Mouse (Mus musculus): Measurements from ENCODE around the gene Lamtor3.
A peak's percentile ranks its signal among the peaks of the same experiment; 100 is the strongest.
"Not testable (repeated sequence)": the region's sequence is repeated elsewhere in the genome, so short reads cannot be mapped to it uniquely, and the experiment has no call there.

The Lamtor3 gene

GRCm38 (mm10) chr3:137918172-137918931 is at the start of gene Lamtor3:
Gene Lamtor3, plus strand, starts transcription at chr3:137918506.
- peak; percentile 93 for DNase-seq (ENCODE audit: extremely low read depth, insufficient read length, low spot score)

- DNase-seq (ENCODE audit: extremely low read depth, insufficient read length, low spot score), result no peak
Measured at GRCm38 (mm10) chr3:137869395-137869794, 48.9 kb upstream of the Lamtor3 start.

- DNase-seq (ENCODE audit: extremely low read depth, insufficient read length, low spot score), result no peak
Measured at GRCm38 (mm10) chr3:137879313-137879712, 39.0 kb upstream of the Lamtor3 start.

DNA sequence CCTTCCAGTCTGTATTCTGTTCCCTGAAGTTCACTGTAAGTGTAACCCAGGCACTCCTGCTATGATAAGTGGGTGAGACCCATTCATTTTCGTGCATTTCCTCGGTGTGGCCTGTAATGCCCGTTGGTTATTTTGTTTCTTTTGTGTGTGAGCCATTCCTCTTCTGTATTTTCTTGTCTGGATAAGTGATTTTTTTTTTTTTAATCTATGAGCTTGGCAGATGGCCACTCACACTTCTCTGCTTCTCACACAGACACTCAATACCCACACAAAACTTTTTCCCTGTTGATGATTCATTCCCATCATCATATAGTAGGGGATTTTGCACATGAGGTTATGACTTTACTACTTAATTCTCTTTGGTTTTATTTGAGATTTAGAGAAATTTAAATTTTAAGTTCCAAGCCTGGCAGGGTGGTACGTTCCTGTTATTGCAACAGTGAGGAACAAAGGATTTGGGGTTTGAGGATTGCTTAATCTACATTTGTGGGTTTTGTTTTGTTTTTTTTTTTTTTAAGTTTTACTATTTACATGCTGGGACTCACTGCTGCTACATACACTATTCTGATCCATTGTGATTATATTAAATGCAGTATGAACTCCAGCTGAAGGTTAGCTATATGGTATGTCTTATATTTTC is 38.1 kb upstream of the Lamtor3 start:
- DNase-seq (ENCODE audit: extremely low read depth, insufficient read length, low spot score), result no peak

DNA sequence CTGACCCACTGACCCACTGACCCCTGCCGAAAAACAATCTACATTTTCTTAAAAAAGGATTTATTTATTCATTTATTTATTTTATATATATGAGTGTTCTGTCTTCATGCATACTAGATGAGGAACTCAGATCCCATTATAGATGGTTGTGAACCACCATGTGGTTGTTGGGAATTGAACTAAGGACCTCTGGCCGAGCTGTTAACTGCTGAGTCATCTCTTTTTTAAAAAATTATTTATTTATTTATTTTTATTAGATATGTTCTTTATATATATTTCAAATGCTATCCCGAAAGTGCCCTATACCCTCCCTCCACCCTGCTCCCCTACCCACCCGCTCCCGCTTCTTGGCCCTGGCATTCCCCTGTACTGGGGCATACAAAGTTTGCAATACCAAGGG is 37.2 kb upstream of the Lamtor3 start:
- no peak for DNase-seq (ENCODE audit: extremely low read depth, insufficient read length, low spot score)

DNA sequence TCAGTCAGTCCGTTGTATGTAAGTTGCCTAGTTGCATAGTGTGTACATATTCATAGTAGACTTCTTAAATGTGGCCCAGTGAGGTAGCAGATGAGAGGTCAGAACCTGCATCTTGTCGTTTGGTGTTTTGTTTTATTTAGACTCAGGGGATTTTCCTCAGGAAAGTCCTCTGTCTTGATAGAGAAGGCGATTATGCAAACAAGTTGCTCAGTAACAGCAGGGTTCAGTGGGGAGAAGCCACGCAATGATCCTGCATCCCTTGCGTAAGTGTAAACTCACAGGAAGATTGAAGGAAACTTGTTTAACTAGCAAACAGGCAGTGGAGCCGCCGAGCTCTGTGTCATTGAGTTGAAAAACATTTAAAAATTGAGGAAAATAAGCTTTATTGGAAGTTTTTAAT is 30.3 kb upstream of the Lamtor3 start:
- DNase-seq (ENCODE audit: extremely low read depth, insufficient read length, low spot score), result no peak

DNA sequence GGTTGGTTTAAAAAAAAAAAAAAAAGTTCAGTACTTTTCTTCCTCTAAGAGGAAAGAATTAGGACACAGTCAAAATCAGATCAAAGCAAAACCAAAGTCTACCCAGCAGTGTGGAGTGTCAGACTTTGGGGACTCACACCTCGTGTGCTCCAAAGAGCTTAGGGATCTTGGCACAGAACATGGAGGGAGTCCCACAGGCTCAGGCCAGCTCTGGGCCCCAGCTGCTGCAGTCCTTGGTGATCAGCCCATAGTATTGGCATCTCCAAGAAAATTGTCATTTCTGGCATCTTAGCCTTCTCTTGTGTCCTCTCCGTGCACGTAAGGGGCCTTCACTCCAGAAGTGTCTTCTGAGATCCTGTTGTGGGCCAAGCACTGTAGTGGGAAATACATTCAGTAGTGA is 27.2 kb upstream of the Lamtor3 start:
- no peak for DNase-seq (ENCODE audit: extremely low read depth, insufficient read length, low spot score)

DNA sequence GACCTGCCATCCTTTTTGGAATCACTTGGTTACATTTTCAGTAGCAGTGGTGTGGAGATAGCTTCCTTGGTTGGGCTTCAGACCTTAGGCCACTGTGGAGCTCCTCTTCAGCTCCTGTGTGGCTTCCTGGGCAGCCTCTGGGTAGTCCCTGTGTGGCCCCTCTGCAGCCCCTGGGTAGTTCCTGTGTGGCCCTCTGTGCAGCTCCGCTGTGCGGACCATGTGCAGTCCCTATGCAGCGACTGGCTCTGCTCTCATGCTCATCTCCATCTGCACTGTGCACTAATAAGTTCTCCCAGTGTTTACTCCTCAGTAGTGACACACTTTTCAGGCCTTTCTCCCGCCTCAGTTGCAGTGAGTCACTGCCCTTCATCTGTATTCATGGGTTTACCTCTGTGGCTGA is 26.2 kb upstream of the Lamtor3 start:
- DNase-seq (ENCODE audit: extremely low read depth, insufficient read length, low spot score), result no peak

GRCm38 (mm10) chr3:137893789-137894188 is 24.5 kb upstream of the Lamtor3 start:
- no peak for DNase-seq (ENCODE audit: extremely low read depth, insufficient read length, low spot score)

- no peak for DNase-seq (ENCODE audit: extremely low read depth, insufficient read length, low spot score)
Measured at GRCm38 (mm10) chr3:137895196-137895595, 23.1 kb upstream of the Lamtor3 start.

GRCm38 (mm10) chr3:137896386-137896785 is 21.9 kb upstream of the Lamtor3 start:
- DNase-seq (ENCODE audit: extremely low read depth, insufficient read length, low spot score), result no peak

GRCm38 (mm10) chr3:137896867-137897266 is 21.4 kb upstream of the Lamtor3 start:
- no peak for DNase-seq (ENCODE audit: extremely low read depth, insufficient read length, low spot score)

DNA sequence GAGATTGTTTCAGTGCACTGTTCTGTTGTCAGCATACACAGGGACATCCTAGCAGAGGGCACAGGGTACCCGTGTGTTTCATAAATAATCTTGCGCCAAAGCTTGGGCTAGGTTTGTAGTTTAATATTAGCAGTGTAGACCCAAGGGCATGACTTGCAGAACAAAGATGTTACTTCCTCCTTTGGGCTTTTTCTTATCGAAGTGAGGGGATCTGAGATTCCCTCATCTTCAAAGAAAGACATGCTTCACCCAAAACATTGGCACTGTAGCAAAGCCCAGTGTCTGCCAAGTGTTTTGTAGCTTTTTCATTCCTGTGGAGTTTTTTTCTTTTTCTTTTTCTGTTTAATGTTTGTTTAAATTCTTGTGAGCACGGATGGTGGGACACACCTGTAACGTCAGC is 20.6 kb upstream of the Lamtor3 start:
- DNase-seq (ENCODE audit: extremely low read depth, insufficient read length, low spot score), result no peak

- DNase-seq (ENCODE audit: extremely low read depth, insufficient read length, low spot score), result no peak
Measured at GRCm38 (mm10) chr3:137900149-137900548, 18.2 kb upstream of the Lamtor3 start.

- DNase-seq (ENCODE audit: extremely low read depth, insufficient read length, low spot score), result no peak
Measured at GRCm38 (mm10) chr3:137913093-137913492, 5.2 kb upstream of the Lamtor3 start.

- not testable (repeated sequence) for DNase-seq (ENCODE audit: extremely low read depth, insufficient read length, low spot score)
Measured at GRCm38 (mm10) chr3:137914567-137914966, 3.7 kb upstream of the Lamtor3 start.

DNA sequence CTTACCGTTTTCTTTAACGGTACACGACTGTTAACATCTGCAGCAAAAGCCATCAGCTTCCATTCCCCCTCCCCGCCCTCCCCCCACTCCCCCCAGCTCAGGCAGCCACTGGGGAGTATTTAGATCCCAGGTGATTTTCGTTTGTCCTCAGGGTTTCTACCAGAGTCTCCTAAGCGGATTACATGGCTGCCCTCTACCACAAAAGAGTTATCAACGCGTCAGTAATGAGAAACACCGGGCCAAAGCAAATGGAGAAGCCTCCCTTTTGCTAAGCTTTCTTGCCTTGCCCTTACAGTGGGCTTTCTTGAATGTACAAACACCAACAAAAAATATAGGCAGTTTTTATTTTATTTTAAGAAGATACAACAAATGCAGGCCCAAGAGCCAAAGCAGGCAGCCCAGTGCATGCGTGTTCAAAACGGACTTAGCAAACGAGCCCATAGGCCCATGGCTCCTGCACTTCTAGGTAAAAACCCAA is 573 bp upstream of the Lamtor3 start:
- no peak for DNase-seq (ENCODE audit: extremely low read depth, insufficient read length, low spot score)

DNA sequence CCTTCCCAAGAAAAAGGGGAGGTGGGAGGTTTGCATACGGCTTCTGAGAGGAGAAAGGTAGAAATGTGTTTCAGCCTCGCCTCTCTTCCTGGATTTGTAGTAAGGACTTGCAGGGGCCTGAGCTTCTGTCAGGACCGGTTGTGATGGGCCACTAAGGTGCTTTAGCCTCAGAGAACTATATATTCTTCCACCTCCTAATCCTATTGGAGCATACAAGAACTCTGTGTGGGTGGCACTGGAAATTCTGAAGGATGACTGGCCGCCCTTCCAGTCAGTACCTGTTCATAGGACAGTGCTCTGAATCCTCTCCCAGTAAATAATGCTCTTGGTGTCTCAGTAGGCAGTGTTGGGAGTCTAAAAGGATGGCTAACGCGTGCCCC is 616 bp downstream of the Lamtor3 start:
- DNase-seq (ENCODE audit: extremely low read depth, insufficient read length, low spot score), result no peak

DNA sequence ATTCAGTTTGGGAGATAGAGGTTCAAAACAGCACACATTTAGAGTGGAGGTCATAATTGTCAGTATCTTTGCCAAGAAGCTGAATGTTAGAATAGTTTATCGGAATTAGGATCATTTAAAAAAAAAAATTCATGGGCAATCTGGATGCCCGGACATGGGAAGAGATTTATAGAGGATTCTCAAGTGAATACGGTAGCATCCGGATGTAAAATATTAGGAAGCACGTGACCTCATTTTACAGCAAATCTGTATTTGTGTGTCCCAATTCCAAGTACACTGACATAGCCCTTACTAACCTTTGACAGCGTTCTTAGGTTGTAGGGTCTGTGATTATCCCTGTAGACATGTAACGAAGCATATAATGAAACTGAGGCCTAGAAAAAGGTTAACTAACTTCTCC is 1.1 kb downstream of the Lamtor3 start:
- no peak for DNase-seq (ENCODE audit: extremely low read depth, insufficient read length, low spot score)

DNA sequence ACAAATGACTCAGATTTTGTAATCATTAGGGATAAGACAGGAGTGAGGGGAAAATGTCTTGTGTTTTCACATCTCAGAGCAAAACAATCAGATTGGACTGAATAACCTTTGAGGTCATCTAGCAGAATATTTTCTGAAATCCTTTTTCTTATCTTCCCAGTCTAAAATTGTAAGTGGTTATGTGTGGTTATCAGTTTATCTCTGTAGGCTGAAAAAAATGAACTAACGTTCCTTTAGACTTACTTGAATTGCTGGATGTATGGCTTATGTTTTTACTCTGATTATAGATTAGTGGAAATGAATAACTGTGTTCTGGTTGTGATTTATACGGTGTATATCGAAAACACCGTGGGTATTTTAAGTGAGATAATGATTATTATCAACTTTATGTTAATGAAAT is 2.3 kb downstream of the Lamtor3 start:
- no peak for DNase-seq (ENCODE audit: extremely low read depth, insufficient read length, low spot score)

- no peak for DNase-seq (ENCODE audit: extremely low read depth, insufficient read length, low spot score)
Measured at GRCm38 (mm10) chr3:137927010-137927409, 8.7 kb downstream of the Lamtor3 start.

DNA sequence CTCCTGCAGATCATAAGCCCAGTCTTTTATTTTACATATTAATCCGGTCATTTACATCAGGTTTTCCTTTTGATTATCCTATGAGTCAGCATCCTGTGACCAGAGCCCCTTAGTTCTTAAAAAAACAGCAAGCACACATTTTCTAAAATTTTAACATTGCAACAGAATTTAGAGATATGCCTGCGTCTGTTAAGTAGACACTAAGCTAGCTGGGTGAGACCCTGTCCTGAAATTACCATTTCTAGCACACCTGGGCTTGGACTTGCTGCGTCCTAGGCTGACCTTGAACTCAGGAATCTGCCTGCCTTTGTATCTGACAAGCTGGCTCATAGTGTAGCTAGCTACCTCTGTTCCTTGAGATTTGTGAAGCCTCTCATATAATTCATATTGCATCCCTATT is 11.6 kb downstream of the Lamtor3 start:
- no peak for DNase-seq (ENCODE audit: extremely low read depth, insufficient read length, low spot score)
